Mouse (Mus musculus) CD4-positive, CD25-positive, alpha-beta regulatory T cell, adult 4 months (primary cell): Measurements from ENCODE around the gene Tas2r144. TPM values are rescaled to one million over a fixed set of nuclear protein-coding genes. Genes with fewer than 3 reads are reported as not detected.

Experiments used
- ATAC-seq: one replicate; pipeline ENCODE4 v1.8.0; 2017
- polyA plus RNA-seq, 2 experiments: library from polyadenylated mRNA; unstranded; fragments of 100-300 nt; shearing (Covaris generic); gene quantifications; one replicate each; pipeline ENCODE4 v1.2.1; 2017

Tas2r144 gene
- not detected for polyA plus RNA-seq

DNA sequence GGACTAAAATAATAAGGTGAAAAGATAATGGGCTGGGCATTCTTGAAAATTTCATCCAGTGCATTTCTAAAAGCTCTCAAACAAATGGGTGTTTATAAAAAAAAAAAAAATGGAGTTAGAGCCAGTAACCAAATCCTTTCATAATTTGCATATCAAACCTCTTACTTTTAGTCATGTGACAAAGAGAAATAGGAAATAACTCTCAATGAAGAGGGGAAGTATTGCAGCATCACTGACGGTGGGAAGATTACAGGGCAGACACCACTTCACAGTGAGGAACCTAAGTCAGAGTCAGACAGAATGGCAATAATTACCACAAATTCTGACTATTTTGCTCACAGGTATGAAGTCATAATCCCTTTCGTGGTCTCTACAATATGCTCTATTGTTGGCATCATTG, at the start of gene Tas2r144:
TSS of gene Tas2r144 (plus strand) at position 301 of the 400 bp plus-strand sequence.
- ATAC-seq = no peak

GRCm38 (mm10) chr6:42182462-42182861, 32.7 kb upstream of the Tas2r144 start:
- no peak for ATAC-seq

GRCm38 (mm10) chr6:42186230-42186629, 28.9 kb upstream of the Tas2r144 start:
- no peak for ATAC-seq

DNA sequence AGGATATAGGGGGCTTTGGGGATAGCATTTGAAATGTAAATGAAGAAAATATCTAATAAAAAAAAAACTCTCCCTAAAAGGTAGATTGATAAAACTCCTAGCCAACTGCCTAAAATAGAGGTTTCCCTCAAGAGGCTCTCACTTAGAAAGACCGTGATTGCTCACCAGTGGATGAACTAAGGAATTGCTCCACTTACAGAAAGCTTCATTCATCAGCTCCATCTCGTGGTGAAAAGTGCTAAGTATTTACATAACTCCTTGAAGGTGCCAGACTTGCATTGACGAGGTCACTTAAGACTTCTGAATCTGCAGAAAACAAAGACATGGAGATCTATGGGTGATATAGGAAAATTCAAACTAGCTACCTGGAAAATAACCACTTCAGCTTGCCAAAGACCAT, 17.4 kb upstream of the Tas2r144 start:
- ATAC-seq = peak; percentile 51

DNA sequence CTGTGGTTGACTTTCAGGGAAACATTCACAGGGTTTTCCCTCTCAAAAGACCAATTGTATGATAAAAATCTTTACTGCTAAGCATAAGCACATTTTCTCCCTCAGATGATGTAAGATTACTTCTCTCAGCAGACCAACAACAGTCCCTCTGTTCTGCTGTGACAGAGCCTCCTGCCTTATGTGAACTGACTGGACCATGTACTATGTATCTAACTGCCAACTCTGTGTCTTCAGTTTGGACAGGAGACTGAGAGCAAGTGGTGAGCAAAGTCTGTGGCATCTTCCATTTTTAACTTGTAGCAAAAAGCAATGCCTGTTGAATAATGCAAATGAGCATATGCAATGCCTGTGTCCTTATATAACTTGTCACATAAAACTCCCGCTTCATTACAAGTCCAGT, 15.6 kb upstream of the Tas2r144 start:
- ATAC-seq = no peak

DNA sequence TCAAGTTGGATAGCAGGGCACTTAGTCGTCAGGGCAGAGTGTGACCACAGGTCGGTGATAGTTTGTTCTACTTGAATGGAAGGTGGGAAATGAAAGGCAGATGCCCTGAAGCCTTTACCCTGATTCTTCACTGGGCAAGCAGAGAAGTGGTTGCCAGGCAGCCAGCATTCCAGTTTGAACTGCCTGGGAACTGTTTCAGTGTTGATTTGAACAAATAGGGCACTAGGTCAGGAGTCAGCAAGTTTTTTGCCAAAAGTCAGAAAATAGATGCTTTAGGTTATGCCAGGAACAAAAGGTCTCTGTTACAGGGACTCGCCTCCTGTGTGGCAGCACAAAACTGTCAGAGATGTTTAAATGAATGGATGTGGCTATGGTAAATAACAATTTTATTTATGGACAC, 7.2 kb downstream of the Tas2r144 start:
- ATAC-seq = no peak

DNA sequence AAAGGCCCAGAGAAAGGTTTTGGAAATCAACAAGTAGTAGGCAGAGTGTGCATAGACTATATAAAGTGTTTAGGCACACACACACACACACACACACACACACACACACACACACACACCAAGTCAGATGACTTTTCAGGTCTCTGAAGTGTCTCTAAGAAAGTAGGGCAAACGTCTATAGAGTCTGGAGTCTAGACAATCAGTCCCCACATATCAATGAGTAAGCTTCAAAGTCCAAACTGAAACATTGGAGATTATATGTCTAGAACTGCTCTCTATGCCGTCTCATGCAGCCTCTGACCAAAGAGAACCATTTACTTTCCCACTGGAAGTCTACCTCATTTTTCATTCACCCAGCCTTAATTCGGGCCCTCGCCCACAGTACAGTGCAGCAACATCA, 9.9 kb downstream of the Tas2r144 start:
- ATAC-seq = no peak

GRCm38 (mm10) chr6:42227240-42228101, 12.3 kb downstream of the Tas2r144 start:
- peak; percentile 92 for ATAC-seq

- no peak for ATAC-seq
These were observed 14.5 kb downstream of the Tas2r144 start for GRCm38 (mm10) chr6:42229610-42230009.

- no peak for ATAC-seq
These were observed 16.1 kb downstream of the Tas2r144 start for GRCm38 (mm10) chr6:42231191-42231590.

GRCm38 (mm10) chr6:42237276-42237805, 22.2 kb downstream of the Tas2r144 start:
- no peak for ATAC-seq

DNA sequence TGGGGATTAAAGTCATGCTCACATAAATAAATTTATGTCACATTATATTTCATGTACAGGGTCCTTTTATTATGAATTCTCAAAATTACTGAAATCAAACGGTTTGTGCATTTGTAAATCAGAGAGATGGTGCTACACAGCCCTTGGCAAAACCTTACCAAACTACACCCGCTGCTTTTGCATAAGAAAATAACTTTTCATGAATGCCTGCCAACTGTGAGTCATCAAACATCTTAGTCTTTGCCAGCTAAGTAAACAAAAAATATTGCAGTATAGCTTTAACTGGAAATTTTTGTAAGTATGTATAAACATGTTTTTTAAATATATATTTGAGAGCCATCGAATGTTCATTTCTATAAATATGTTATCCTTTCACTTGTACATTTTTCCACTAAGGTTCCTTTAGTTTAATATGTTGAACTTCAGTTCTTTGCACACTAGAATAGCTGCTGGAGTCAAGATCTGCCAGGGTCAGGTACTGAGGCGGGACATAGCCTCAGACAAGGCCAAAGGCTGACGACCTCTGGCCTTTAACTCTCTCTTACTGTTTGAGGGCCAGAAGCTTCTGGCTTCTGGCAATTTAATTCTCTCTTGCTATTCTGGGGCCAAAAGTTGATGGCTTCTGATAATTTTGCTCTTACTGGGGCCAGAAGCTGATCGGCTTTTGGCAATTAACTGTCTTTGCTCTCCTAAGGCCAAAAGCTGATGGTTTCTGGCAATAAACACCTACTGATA, 26.4 kb downstream of the Tas2r144 start:
- no peak for ATAC-seq

DNA sequence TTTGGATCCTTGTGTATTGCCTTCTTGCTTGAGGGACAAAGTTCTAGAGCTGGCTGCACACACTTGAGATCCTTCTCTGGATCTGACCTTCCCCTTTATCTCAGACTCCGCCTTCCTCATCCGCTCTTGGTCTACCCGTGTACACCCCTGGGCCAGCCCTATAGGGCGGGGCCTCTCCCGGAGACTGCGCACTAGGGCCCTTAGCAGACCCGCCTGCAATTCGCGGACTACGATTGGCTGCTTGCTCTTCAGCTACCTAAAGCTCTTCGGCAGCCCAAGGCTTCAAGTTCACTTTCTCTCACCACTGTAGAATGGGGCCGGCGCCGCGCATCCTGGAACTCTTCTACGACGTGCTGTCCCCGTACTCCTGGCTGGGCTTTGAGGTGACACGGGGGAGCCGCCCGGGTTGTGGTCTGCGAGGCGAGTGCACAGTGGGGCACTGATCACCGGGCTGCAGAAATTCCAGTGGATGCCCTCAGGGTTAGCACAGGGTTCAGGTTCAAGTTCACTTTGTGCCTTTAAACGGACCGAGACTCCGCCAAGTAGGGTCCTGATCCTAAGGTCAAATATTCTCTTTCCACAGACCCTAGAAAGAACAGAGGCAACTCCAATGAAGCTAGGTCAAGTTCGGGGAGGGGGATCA, 30.7 kb downstream of the Tas2r144 start, which contains the start of gene Gstk1:
TSS of gene Gstk1 (plus strand) at position 225 of the 643 bp plus-strand sequence.
- peak; percentile 99 for ATAC-seq

DNA sequence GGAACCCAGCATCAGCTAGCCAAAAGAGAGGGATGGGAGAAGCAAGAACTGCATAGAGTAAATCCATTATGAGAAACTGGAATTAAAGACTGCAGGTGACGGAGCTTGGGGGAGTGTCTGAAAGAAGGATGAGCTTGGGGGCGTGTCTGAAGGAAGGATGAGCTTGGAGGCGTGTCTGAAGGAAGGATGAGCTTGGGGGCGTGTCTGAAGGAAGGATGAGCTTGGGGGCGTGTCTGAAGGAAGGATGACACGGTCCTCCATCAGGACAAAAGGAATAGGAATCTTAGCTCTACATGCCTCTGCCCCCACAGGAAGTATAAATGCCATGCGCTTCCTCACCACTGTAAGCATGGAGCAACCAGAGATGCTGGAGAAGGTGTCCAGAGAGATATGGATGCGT, 32.0 kb downstream of the Tas2r144 start:
- no peak for ATAC-seq

DNA sequence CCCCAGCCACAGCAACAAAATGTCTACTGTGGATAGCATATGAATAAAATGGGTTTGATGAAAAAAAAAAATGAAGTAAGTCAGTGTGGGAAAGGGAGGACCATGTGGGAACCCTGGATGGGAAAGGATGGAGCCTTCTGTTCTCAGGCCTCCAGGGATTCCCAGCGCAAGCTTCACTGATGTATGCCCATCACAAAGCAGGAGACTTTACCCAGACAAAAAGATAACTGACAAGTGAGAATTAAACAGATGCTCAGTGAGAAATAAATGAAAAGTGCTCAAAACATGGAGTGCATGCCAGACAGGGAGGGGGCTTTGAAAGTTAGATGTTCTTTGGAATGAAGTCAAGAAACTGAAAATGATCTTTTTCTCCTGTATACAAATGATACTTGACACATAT, 32.9 kb downstream of the Tas2r144 start:
- ATAC-seq = no peak

GRCm38 (mm10) chr6:42251791-42252190, 36.7 kb downstream of the Tas2r144 start:
- no peak for ATAC-seq

DNA sequence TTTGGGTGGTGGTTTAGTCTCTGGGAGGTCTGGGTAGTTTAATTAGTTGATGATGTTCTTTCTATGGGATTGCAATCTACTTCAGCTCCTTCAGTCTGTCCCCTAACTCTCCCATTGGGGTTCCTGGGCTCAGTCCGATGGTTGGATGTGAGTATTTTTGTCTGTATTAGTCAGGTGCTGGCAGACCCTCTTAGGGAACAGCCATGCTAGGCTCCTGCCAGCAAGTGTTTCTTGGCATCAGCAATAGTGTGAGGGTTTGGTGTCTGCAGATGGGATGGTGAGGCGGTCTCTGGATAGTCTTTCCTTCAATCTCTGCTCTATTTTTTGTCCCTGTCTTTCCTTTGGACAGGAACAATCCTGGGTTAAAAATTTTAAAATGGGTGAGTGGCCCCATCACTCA, 38.0 kb downstream of the Tas2r144 start:
- ATAC-seq = no peak

- peak; percentile 97 for ATAC-seq
These were observed 42.3 kb downstream of the Tas2r144 start for GRCm38 (mm10) chr6:42257303-42257863.

GRCm38 (mm10) chr6:42260430-42260829, 45.3 kb downstream of the Tas2r144 start:
- ATAC-seq = no peak

DNA sequence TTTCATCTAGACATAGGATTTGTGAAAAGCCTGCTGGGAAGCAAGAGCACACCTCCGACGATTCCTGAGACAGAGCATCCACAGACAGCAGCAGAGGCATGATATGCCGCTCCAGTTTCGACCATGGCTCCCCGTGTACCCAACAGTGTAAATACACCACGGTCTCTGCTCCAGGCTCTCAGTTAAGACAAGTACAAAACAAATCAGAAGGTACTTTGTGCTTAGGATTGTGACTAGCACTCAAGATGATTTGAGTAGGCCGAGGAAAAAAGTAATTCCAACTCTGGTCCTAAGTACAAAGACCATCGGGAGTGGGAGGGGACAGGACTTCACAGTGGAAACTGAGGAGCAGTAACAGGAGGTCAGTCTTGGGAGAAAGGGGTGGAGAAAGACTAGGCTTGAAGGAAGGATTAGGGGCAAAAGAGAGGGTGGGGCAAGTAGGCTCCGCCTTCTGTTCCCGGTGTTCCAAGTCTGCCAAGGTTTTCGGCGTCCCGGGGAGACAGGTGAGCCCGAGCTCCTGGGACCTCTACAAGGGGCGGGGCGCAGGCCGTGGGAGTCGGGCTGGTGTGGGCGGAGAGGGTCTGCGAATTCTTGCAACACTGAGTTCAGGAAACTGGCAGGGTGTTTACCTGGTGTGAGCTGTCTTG, 46.5 kb downstream of the Tas2r144 start, which contains the start of gene Tmem139:
TSS of gene Tmem139 (plus strand) at position 447 of the 647 bp plus-strand sequence.
- ATAC-seq = no peak

GRCm38 (mm10) chr6:42264626-42265312, 49.6 kb downstream of the Tas2r144 start, which contains the start of gene Casp2:
Gene Casp2 (plus strand): TSS chr6:42264985.
- peak; percentile 90 for ATAC-seq
